Comparison of ENCODE assay signal across 10 mouse cellular contexts in the genomic region with DNA sequence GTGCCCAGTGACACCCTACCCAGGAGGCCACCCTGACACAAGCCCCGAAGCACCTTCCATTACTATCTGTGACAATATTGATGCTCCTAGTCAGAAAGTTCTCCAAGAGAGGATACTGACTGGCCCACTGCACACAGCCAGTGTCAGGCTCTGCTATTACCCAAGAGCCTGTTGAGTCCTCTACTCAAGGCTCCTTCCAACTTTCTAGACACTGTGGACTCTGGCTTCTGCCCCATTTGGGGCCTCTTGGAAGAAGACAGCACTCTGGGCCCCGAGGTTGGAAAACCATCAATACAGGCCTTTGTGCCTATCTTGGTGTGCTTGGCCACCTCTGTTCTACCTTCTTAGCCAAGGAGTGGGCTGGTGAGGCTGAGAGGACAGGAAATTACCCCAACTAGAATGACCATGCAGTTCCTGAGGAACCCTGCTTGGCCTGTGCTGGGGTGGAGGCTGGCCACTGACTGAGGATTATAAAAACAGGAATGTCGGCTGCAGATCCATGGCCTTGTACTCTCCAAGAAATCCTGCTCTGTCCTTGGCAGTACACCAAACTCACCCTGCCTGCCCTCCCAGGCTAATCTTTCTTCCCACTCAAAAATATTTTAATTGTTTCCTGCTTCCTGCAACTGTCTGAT. TPM values are rescaled to one million over a fixed set of nuclear protein-coding genes. Genes with fewer than 3 reads are reported as not detected.
DNase-seq lines count a peak whose midpoint lies in the region; ATAC-seq lines count a peak whose summit lies in the region.
"Had no signal": no experiment of that assay in that cellular context is flagged by ENCODE, and none has a peak within 500 bp of the region (broad histone marks: within the 10 kb centered on the region; RNA-seq: fewer than 3 reads in every experiment).

No protein-coding gene starts in this region.

- H3K4me3 ChIP-seq in kidney, embryonic 14.5 days (ENCODE audit: low read length): no peak overlapping the region
- H3K4me3 ChIP-seq in hindbrain, embryonic 11.5 days (ENCODE audit: low read depth, low read length): no peak overlapping the region

- 79% methylated on average over 3 of the region's 3 CpGs for WGBS in kidney, embryonic 14.5 days
- 95% methylated on average over 3 of the region's 3 CpGs for WGBS in hindbrain, embryonic 11.5 days

- no peak overlapping the region for H3K9ac ChIP-seq in kidney, embryonic 14.5 days (ENCODE audit: low read depth, low read length)
- no peak overlapping the region for H3K9ac ChIP-seq in hindbrain, embryonic 11.5 days (ENCODE audit: low read depth, low read length)

- no peaks in the 10 kb centered on the region for H3K9me3 ChIP-seq in kidney, embryonic 14.5 days (ENCODE audit: control insufficient read depth, low read length)
- no peaks in the 10 kb centered on the region for H3K9me3 ChIP-seq in hindbrain, embryonic 11.5 days (ENCODE audit: control insufficient read depth, low read length)

- H3K27ac ChIP-seq in kidney, embryonic 14.5 days (ENCODE audit: low read depth, low read length): no peak overlapping the region
- H3K27ac ChIP-seq in hindbrain, embryonic 11.5 days (ENCODE audit: low read depth, low read length): no peak overlapping the region

- no peaks in the 10 kb centered on the region for H3K27me3 ChIP-seq in kidney, embryonic 14.5 days (ENCODE audit: control insufficient read depth, insufficient read depth, low read length)
- no peaks in the 10 kb centered on the region for H3K27me3 ChIP-seq in hindbrain, embryonic 11.5 days (ENCODE audit: control insufficient read depth, insufficient read depth, low read length)

- H3K36me3 ChIP-seq in kidney, embryonic 14.5 days (ENCODE audit: control insufficient read depth, insufficient read depth, low read length): peaks cover 90% of the 10 kb centered on the region
- H3K36me3 ChIP-seq in hindbrain, embryonic 11.5 days (ENCODE audit: control insufficient read depth, insufficient read depth, low read length): peaks cover 25% of the 10 kb centered on the region

- ATAC-seq in kidney, embryonic 14.5 days (ENCODE audit: low FRiP score, low TSS enrichment): no peak
- no peak for ATAC-seq in hindbrain, embryonic 11.5 days (ENCODE audit: low FRiP score)
- ATAC-seq in megakaryocyte-erythroid progenitor cell, adult 5-6 weeks (replicated peaks; ENCODE audit: low FRiP score, low TSS enrichment, poor library complexity, severe bottlenecking): no peak
- ATAC-seq: activated CD4-positive, CD25-positive, alpha-beta regulatory T cell, adult 4 months had no signal

- H3K4me1 ChIP-seq in kidney, embryonic 14.5 days (ENCODE audit: control insufficient read depth, insufficient read depth, low read length): no peaks in the 10 kb centered on the region
- H3K4me1 ChIP-seq in hindbrain, embryonic 11.5 days (replicated peaks; ENCODE audit: control insufficient read depth, insufficient read depth, low read length): no peaks in the 10 kb centered on the region

- peak; percentile 46 for DNase-seq in kidney, adult 18-20 months
- peak; percentile 64 for DNase-seq in gastrocnemius, postnatal 10 days
- DNase-seq in kidney, adult 9 months: peak; percentile 74
- peak; percentile 60 for DNase-seq in ovary, postnatal 36 days (ENCODE audit: low spot score)
- DNase-seq in hindbrain, embryonic 11.5 days (ENCODE audit: low spot score): no peak
- no peak for DNase-seq in embryo, embryonic 9.5 days (ENCODE audit: extremely low spot score)
- DNase-seq: B cell, adult 2 months had no signal

- H3K4me2 ChIP-seq in kidney, embryonic 14.5 days (replicated peaks; ENCODE audit: low read depth, low read length): no peak overlapping the region
- no peak overlapping the region for H3K4me2 ChIP-seq in hindbrain, embryonic 11.5 days (replicated peaks; ENCODE audit: low read depth, low read length)

RNA-seq across cellular contexts. Expression of a gene that starts 18.2 kb away (rescaled TPM):
- 68.4 and 82.1 TPM in 2 replicates for polyA plus RNA-seq in kidney, embryonic 14.5 days (2014; fragmentation: Nextera tagmentation; extraction: Ambion mirVana)
- total RNA-seq in gastrocnemius, postnatal 10 days (2021): 10 to 100 TPM; 36.5 to 46.2 TPM
- polyA plus RNA-seq in hindbrain, embryonic 11.5 days (2014; fragmentation: Nextera tagmentation; extraction: Ambion mirVana): 77.6 and 79.9 TPM in 2 replicates
- 65.0 and 84.6 TPM in 2 replicates for total RNA-seq in megakaryocyte-erythroid progenitor cell, adult 5-6 weeks (2014; fragmentation: Nextera tagmentation)
- 129 and 149 TPM in 2 replicates for total RNA-seq in megakaryocyte-erythroid progenitor cell, adult 5-6 weeks (2017)

RNA-seq across cellular contexts. Expression of a gene that starts 18.4 kb away (rescaled TPM):
- polyA plus RNA-seq in kidney, embryonic 14.5 days (2014; fragmentation: Nextera tagmentation; extraction: Ambion mirVana): 54.5 and 68.8 TPM in 2 replicates
- 10 to 100 TPM; 22.6 to 23.0 TPM for total RNA-seq in gastrocnemius, postnatal 10 days (2021)
- 47.6 and 49.7 TPM in 2 replicates for polyA plus RNA-seq in hindbrain, embryonic 11.5 days (2014; fragmentation: Nextera tagmentation; extraction: Ambion mirVana)
- total RNA-seq in megakaryocyte-erythroid progenitor cell, adult 5-6 weeks (2014; fragmentation: Nextera tagmentation): 22.3 and 28.9 TPM in 2 replicates
- total RNA-seq in megakaryocyte-erythroid progenitor cell, adult 5-6 weeks (2017): 9.9 and 16.0 TPM in 2 replicates

RNA-seq across cellular contexts. Expression of a gene that starts 26.3 kb away (rescaled TPM):
- polyA plus RNA-seq in kidney, embryonic 14.5 days (2014; fragmentation: Nextera tagmentation; extraction: Ambion mirVana): 11.8 and 17.9 TPM in 2 replicates
- total RNA-seq in gastrocnemius, postnatal 10 days (2021): 10 to 100 TPM in 1 of 2 experiments, 1 to 10 TPM in 1; 10.0 to 10.8 TPM
- polyA plus RNA-seq in hindbrain, embryonic 11.5 days (2014; fragmentation: Nextera tagmentation; extraction: Ambion mirVana): 6.5 and 8.7 TPM in 2 replicates
- total RNA-seq in megakaryocyte-erythroid progenitor cell, adult 5-6 weeks (2014; fragmentation: Nextera tagmentation): 79.4 and 81.5 TPM in 2 replicates
- total RNA-seq in megakaryocyte-erythroid progenitor cell, adult 5-6 weeks (2017): 179 and 328 TPM in 2 replicates

RNA-seq across cellular contexts. Expression of a gene that starts 30.9 kb away (rescaled TPM):
- polyA plus RNA-seq in kidney, embryonic 14.5 days (2014; fragmentation: Nextera tagmentation; extraction: Ambion mirVana): 8.3 and 10.7 TPM in 2 replicates
- 10 to 100 TPM in 1 of 2 experiments, 1 to 10 TPM in 1; 8.1 to 10.5 TPM for total RNA-seq in gastrocnemius, postnatal 10 days (2021)
- polyA plus RNA-seq in hindbrain, embryonic 11.5 days (2014; fragmentation: Nextera tagmentation; extraction: Ambion mirVana): 3.4 and 3.9 TPM in 2 replicates
- total RNA-seq in megakaryocyte-erythroid progenitor cell, adult 5-6 weeks (2014; fragmentation: Nextera tagmentation): 13.4 and 15.3 TPM in 2 replicates
- 26.9 and 33.7 TPM in 2 replicates for total RNA-seq in megakaryocyte-erythroid progenitor cell, adult 5-6 weeks (2017)

RNA-seq across cellular contexts. Expression of a gene that starts 38.6 kb away (rescaled TPM):
- 52.4 and 70.8 TPM in 2 replicates for polyA plus RNA-seq in kidney, embryonic 14.5 days (2014; fragmentation: Nextera tagmentation; extraction: Ambion mirVana)
- total RNA-seq in gastrocnemius, postnatal 10 days (2021): 10 to 100 TPM; 18.7 to 30.0 TPM
- 39.5 and 48.0 TPM in 2 replicates for polyA plus RNA-seq in hindbrain, embryonic 11.5 days (2014; fragmentation: Nextera tagmentation; extraction: Ambion mirVana)
- 4.1 and 7.7 TPM in 2 replicates for total RNA-seq in megakaryocyte-erythroid progenitor cell, adult 5-6 weeks (2014; fragmentation: Nextera tagmentation)
- 0.19 and 2.3 TPM in 2 replicates for total RNA-seq in megakaryocyte-erythroid progenitor cell, adult 5-6 weeks (2017)

Comparison
In these comparisons a context has a peak if more than half of its experiments do, and no peak if none do; other contexts are left out.
1. DNase-seq: peak in kidney, adult 18-20 months (single experiment), gastrocnemius, postnatal 10 days (single experiment), kidney, adult 9 months (single experiment) and ovary, postnatal 36 days (single experiment); none in hindbrain, embryonic 11.5 days (single experiment) and embryo, embryonic 9.5 days (single experiment).
2. RNA of a gene that starts 26.3 kb away (total RNA-seq): 79.4 to 328 TPM in megakaryocyte-erythroid progenitor cell, adult 5-6 weeks; 10.0 to 10.8 TPM in gastrocnemius, postnatal 10 days; every median in the first group is over 4 times any median in the second.